Mouse (Mus musculus): ENCODE results near the gene Stx4a.
"Not testable (repeated sequence)": the region's sequence is repeated elsewhere in the genome, so short reads cannot be mapped to it uniquely, and the experiment has no call there.

The Stx4a gene

GRCm38 (mm10) chr7:127870136-127870821 lies 46.2 kb downstream of the Stx4a start:
- DNase-seq = no peak

- DNase-seq = no peak
Measured at GRCm38 (mm10) chr7:127874812-127875626, 50.9 kb downstream of the Stx4a start.

GRCm38 (mm10) chr7:127875627-127876001 lies 51.5 kb downstream of the Stx4a start:
- peak; percentile 99 for DNase-seq

- DNase-seq = peak; percentile 98
Measured at GRCm38 (mm10) chr7:127876041-127876466, 52.0 kb downstream of the Stx4a start, which contains the start of gene Zfp646. Gene Zfp646, plus strand, starts transcription at chr7:127876221.

- peak; percentile 99 for DNase-seq
Measured at GRCm38 (mm10) chr7:127876467-127877348, 52.6 kb downstream of the Stx4a start, which contains the start of gene Zfp668. Gene Zfp668, minus strand, starts transcription at chr7:127876828.

GRCm38 (mm10) chr7:127879301-127879700 lies 55.2 kb downstream of the Stx4a start:
- DNase-seq = peak; percentile 92

- DNase-seq = peak; percentile 91
Measured at GRCm38 (mm10) chr7:127880431-127880830, 56.3 kb downstream of the Stx4a start.

GRCm38 (mm10) chr7:127885951-127886350 lies 61.9 kb downstream of the Stx4a start:
- DNase-seq = peak; percentile 99

GRCm38 (mm10) chr7:127886551-127886950 lies 62.5 kb downstream of the Stx4a start:
- peak; percentile 90 for DNase-seq

GRCm38 (mm10) chr7:127887191-127887590 lies 63.1 kb downstream of the Stx4a start:
- DNase-seq = peak; percentile 91

GRCm38 (mm10) chr7:127887781-127888180 lies 63.7 kb downstream of the Stx4a start:
- DNase-seq = no peak

GRCm38 (mm10) chr7:127888821-127889220 lies 64.7 kb downstream of the Stx4a start:
- DNase-seq = peak; percentile 85

GRCm38 (mm10) chr7:127890798-127891197 lies 66.7 kb downstream of the Stx4a start, which contains the start of gene Prss53:
Gene Prss53, minus strand, starts transcription at chr7:127890970.
- DNase-seq = no peak

- DNase-seq = no peak
Measured at GRCm38 (mm10) chr7:127894480-127894879, 70.4 kb downstream of the Stx4a start.

- peak; percentile 100 for DNase-seq
Measured at GRCm38 (mm10) chr7:127895442-127895841, 71.3 kb downstream of the Stx4a start, which contains the start of the genes Gm21974 and Vkorc1. Gene Gm21974, minus strand, starts transcription at chr7:127895454. Gene Vkorc1, minus strand, starts transcription at chr7:127895617.

- not testable (repeated sequence) for DNase-seq
Measured at GRCm38 (mm10) chr7:127895891-127896290, 71.8 kb downstream of the Stx4a start.

GRCm38 (mm10) chr7:127896384-127896783 lies 72.3 kb downstream of the Stx4a start:
- peak; percentile 93 for DNase-seq

- DNase-seq = no peak
Measured at GRCm38 (mm10) chr7:127897542-127897941, 73.4 kb downstream of the Stx4a start.

GRCm38 (mm10) chr7:127898179-127898956 lies 74.3 kb downstream of the Stx4a start:
- no peak for DNase-seq
